Comparison of ENCODE assay signal across 13 mouse cellular contexts in the genomic region with DNA sequence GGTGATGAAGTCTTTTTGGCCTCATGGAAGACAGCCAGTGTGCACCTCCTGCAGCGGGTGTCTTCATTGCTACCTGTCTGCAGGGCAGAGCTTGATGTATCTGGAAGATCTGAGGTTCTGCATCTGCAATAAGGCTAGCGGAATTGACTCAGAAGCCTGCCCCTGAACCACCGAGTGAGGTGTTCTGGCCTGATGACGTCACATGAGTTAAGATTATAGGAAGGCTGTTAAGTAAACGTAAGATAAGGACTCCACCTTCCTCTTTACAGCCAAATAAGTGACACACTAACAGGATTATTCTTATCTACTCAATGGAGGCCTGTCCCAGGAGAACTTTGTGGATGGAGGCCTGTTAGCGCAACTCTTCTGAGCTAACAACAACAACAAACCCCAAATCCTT.
"Had no signal": no experiment of that assay in that cellular context is flagged by ENCODE, and none has a peak within 500 bp of the region (broad histone marks: within the 10 kb centered on the region; RNA-seq: fewer than 3 reads in every experiment).

No protein-coding gene starts in this region.

- H3K9ac ChIP-seq: limb, embryonic 12.5 days; liver, embryonic 14.5 days; midbrain, embryonic 15.5 days; neural tube, embryonic 12.5 days had no signal

- H3K27ac ChIP-seq: limb, embryonic 12.5 days; liver, embryonic 14.5 days; midbrain, embryonic 15.5 days; neural tube, embryonic 12.5 days had no signal

- H3K9me3 ChIP-seq: limb, embryonic 12.5 days; midbrain, embryonic 15.5 days; neural tube, embryonic 12.5 days had no signal

- ATAC-seq: midbrain, embryonic 15.5 days had no signal

- H3K27me3 ChIP-seq: limb, embryonic 12.5 days; midbrain, embryonic 15.5 days; neural tube, embryonic 12.5 days had no signal

- H3K36me3 ChIP-seq: limb, embryonic 12.5 days; midbrain, embryonic 15.5 days; neural tube, embryonic 12.5 days had no signal

- H3K4me3 ChIP-seq: limb, embryonic 12.5 days; midbrain, embryonic 15.5 days; neural tube, embryonic 12.5 days had no signal

- H3K4me2 ChIP-seq: limb, embryonic 12.5 days; midbrain, embryonic 11.5 days; midbrain, embryonic 15.5 days; neural tube, embryonic 12.5 days had no signal

- DNase-seq: kidney, adult 18-20 months; kidney, postnatal 10 days; kidney, postnatal 4 days; layer of hippocampus, postnatal 36 days; lung, adult 2 months; lung, postnatal 10 days; lung, postnatal 4 days; thymus, postnatal 4 days had no signal
